Mouse (Mus musculus) left cerebral cortex, postnatal 4 days (tissue): ENCODE measurements around the gene Slc12a6. TPM values are rescaled to one million over a fixed set of nuclear protein-coding genes. Genes with fewer than 3 reads are reported as not detected.

Experiments used
- DNase-seq: peaks from one replicate; pipeline ENCODE4 v3.0.0-alpha.2; 2022
- intact Hi-C: fragments of 180-260 bp; cut with DNase I; formaldehyde crosslinking; loops from one replicate; pipeline ENCODE4 v1.15.1; 2025
- total RNA-seq, 2 experiments: library from RNA; stranded (reverse); gene quantifications; 2 replicates each; pipeline ENCODE4 v1.2.3; 2021

The Slc12a6 gene
- total RNA-seq, 2 experiments from 2014 or later = 84.1 to 87.2 TPM

GRCm38 (mm10) chr2:112315638-112316037, 50.0 kb downstream of the Slc12a6 start:
- no peak for DNase-seq
- intact Hi-C loops = no loop called here

- DNase-seq = no peak
- intact Hi-C loops = no loop called here
These were observed 52.6 kb downstream of the Slc12a6 start for GRCm38 (mm10) chr2:112318227-112318626.

- DNase-seq = no peak
- intact Hi-C loops = no loop called here
These were observed 53.3 kb downstream of the Slc12a6 start for GRCm38 (mm10) chr2:112318905-112319304.

GRCm38 (mm10) chr2:112328069-112328777, 62.6 kb downstream of the Slc12a6 start:
- intact Hi-C loops = no loop called here

GRCm38 (mm10) chr2:112332051-112332898, 66.7 kb downstream of the Slc12a6 start:
- intact Hi-C loops = no loop called here

More at GRCm38 (mm10) chr2:112328069-112328777, 62.6 kb downstream of the Slc12a6 start:
- no peak for DNase-seq

GRCm38 (mm10) chr2:112337211-112337610, 71.6 kb downstream of the Slc12a6 start:
- intact Hi-C loops = no loop called here
- DNase-seq = no peak

More at GRCm38 (mm10) chr2:112332051-112332898, 66.7 kb downstream of the Slc12a6 start:
- no peak for DNase-seq

- no peak for DNase-seq
These were observed 74.1 kb downstream of the Slc12a6 start for GRCm38 (mm10) chr2:112339736-112340135.

GRCm38 (mm10) chr2:112341117-112341516, 75.5 kb downstream of the Slc12a6 start:
- no peak for DNase-seq
- intact Hi-C loops = no loop called here

More at GRCm38 (mm10) chr2:112339736-112340135, 74.1 kb downstream of the Slc12a6 start:
- intact Hi-C loops = no loop called here

- intact Hi-C loops = no loop called here
- DNase-seq = no peak
These were observed 82.6 kb downstream of the Slc12a6 start for GRCm38 (mm10) chr2:112348246-112348645.

- intact Hi-C loops = no loop called here
- DNase-seq = no peak
These were observed 88.2 kb downstream of the Slc12a6 start for GRCm38 (mm10) chr2:112353685-112354455.

GRCm38 (mm10) chr2:112359611-112360010, 94.0 kb downstream of the Slc12a6 start:
- DNase-seq = no peak
- intact Hi-C loops = no loop called here

GRCm38 (mm10) chr2:112360012-112360780, 94.6 kb downstream of the Slc12a6 start:
- no peak for DNase-seq
- intact Hi-C loops = no loop called here

GRCm38 (mm10) chr2:112360781-112361169, 95.2 kb downstream of the Slc12a6 start:
- DNase-seq = no peak
- intact Hi-C loops = no loop called here

GRCm38 (mm10) chr2:112367222-112367621, 101.6 kb downstream of the Slc12a6 start:
- intact Hi-C loops = loop anchor here (5.0 kb wide), 1 partner anchor 100 kb away; the partner anchor contains the start of genes Gm21985 and Slc12a6
- DNase-seq = no peak

GRCm38 (mm10) chr2:112367726-112368673, 102.4 kb downstream of the Slc12a6 start, which contains the start of gene Emc4:
Emc4 (minus strand) TSS chr2:112368027.
- intact Hi-C loops = loop anchor here (5.0 kb wide), 1 partner anchor 101 kb away; the partner anchor contains the start of genes Gm21985 and Slc12a6
- DNase-seq = peak; percentile 89

GRCm38 (mm10) chr2:112369941-112370340, 104.3 kb downstream of the Slc12a6 start:
- intact Hi-C loops = loop anchor here (5.0 kb wide), 1 partner anchor 103 kb away; the partner anchor contains the start of genes Gm21985 and Slc12a6
- DNase-seq = peak; percentile 14

- intact Hi-C loops = no loop called here
- DNase-seq = peak; percentile 4
These were observed 107.5 kb downstream of the Slc12a6 start for GRCm38 (mm10) chr2:112373141-112373540.

- DNase-seq = no peak
- intact Hi-C loops = loop anchor here (5.0 kb wide), 2 partner anchors 78 to 103 kb away; partner anchors contain the start of gene Emc7
These were observed 109.0 kb downstream of the Slc12a6 start for GRCm38 (mm10) chr2:112374610-112375009.
